8 mouse cellular contexts compared by ENCODE assay signal in the genomic region with DNA sequence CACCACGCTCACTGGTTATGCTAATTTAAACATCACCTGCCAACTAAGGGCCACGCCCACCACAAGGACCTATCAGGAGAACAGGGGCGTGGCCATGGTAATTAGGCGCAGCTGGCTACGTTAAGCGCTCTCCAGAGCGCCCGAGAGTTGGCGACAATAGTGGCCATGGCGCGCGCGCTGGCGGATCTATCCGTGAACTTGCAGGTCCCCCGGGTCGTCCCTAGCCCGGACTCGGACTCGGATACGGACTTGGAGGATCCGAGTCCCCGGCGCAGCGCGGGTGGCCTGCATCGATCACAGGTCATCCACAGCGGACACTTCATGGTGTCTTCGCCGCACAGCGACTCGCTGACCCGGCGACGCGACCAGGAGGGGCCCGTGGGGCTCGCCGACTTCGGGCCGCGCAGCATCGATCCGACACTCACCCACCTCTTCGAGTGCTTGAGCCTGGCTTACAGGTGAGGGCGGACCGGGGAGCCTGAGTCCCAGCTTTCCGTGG. TPM values are rescaled to one million over a fixed set of nuclear protein-coding genes. Genes with fewer than 3 reads are reported as not detected.
A peak's percentile ranks its signal among the peaks of the same experiment; 100 is the strongest.
DNase-seq lines count a peak whose midpoint lies in the region; ATAC-seq lines count a peak whose summit lies in the region.

No protein-coding gene starts in this region.

- H3K4me1 ChIP-seq in forebrain, embryonic 12.5 days, result peaks cover 16% of the 10 kb centered on the region
- H3K4me1 ChIP-seq in heart, embryonic 16.5 days (ENCODE audit: control insufficient read depth, insufficient read depth, low read length), result peaks cover 8% of the 10 kb centered on the region
- peaks cover 16% of the 10 kb centered on the region for H3K4me1 ChIP-seq in liver, embryonic 13.5 days (replicated peaks)
- H3K4me1 ChIP-seq in stomach, embryonic 15.5 days, result peaks cover 16% of the 10 kb centered on the region

- no peaks in the 10 kb centered on the region for H3K9me3 ChIP-seq in forebrain, embryonic 12.5 days
- no peaks in the 10 kb centered on the region for H3K9me3 ChIP-seq in heart, embryonic 16.5 days (replicated peaks; ENCODE audit: control insufficient read depth, low read length)
- no peaks in the 10 kb centered on the region for H3K9me3 ChIP-seq in liver, embryonic 13.5 days (replicated peaks)
- H3K9me3 ChIP-seq in stomach, embryonic 15.5 days, result no peaks in the 10 kb centered on the region

- H3K4me3 ChIP-seq in forebrain, embryonic 12.5 days (replicated peaks), result peak overlapping the region; percentile 49
- H3K4me3 ChIP-seq in heart, embryonic 16.5 days (ENCODE audit: low read length), result peak overlapping the region; percentile 52
- H3K4me3 ChIP-seq in liver, embryonic 13.5 days (replicated peaks), result peak overlapping the region; percentile 59
- H3K4me3 ChIP-seq in stomach, embryonic 15.5 days (replicated peaks), result peak overlapping the region; percentile 51

- H3K36me3 ChIP-seq in forebrain, embryonic 12.5 days (replicated peaks), result no peaks in the 10 kb centered on the region
- no peaks in the 10 kb centered on the region for H3K36me3 ChIP-seq in heart, embryonic 16.5 days (ENCODE audit: control insufficient read depth, insufficient read depth)
- H3K36me3 ChIP-seq in liver, embryonic 13.5 days, result 0 out of 2 replicates have a peak, but pooled peaks cover 2% of the 10 kb centered on the region
- H3K36me3 ChIP-seq in stomach, embryonic 15.5 days, result no peaks in the 10 kb centered on the region

- no peak overlapping the region for H3K27ac ChIP-seq in forebrain, embryonic 12.5 days
- H3K27ac ChIP-seq in heart, embryonic 16.5 days (ENCODE audit: low read length), result no peak overlapping the region
- H3K27ac ChIP-seq in liver, embryonic 13.5 days, result peak overlapping the region; percentile 59
- H3K27ac ChIP-seq in stomach, embryonic 15.5 days, result no peak overlapping the region

- H3K4me2 ChIP-seq in forebrain, embryonic 12.5 days, result peak overlapping the region; percentile 79
- peak overlapping the region; percentile 87 for H3K4me2 ChIP-seq in heart, embryonic 16.5 days (ENCODE audit: low read depth, low read length)
- peak overlapping the region; percentile 70 for H3K4me2 ChIP-seq in liver, embryonic 13.5 days
- H3K4me2 ChIP-seq in stomach, embryonic 15.5 days, result peak overlapping the region; percentile 93

- peak overlapping the region; percentile 49; the same call in 1 of the 2 replicates for H3K9ac ChIP-seq in forebrain, embryonic 12.5 days
- H3K9ac ChIP-seq in heart, embryonic 16.5 days (ENCODE audit: low read length), result peak overlapping the region; percentile 72
- peak overlapping the region; percentile 52 for H3K9ac ChIP-seq in liver, embryonic 13.5 days
- H3K9ac ChIP-seq in stomach, embryonic 15.5 days, result peak overlapping the region; percentile 25; the same call in 1 of the 2 replicates

- DNase-seq in CD4-positive, CD25-positive, alpha-beta regulatory T cell, adult 2 months (ENCODE audit: low read depth, low spot score), result peak; percentile 83
- peak; percentile 87 for DNase-seq in c-Kit-positive CD71-positive TER-119-negative erythroid progenitor cells, embryonic 14.5 days (ENCODE audit: low read depth)
- peak; percentile 94 for DNase-seq in kidney, postnatal 10 days
- peak; percentile 66 for DNase-seq in liver, embryonic 13.5 days
- DNase-seq in neural tube, embryonic 10.5 days (ENCODE audit: extremely low spot score, low spot score), result peak; percentile 88

- H3K27me3 ChIP-seq in forebrain, embryonic 12.5 days, result peaks cover 68% of the 10 kb centered on the region
- peaks cover 22% of the 10 kb centered on the region for H3K27me3 ChIP-seq in heart, embryonic 16.5 days (ENCODE audit: control insufficient read depth, insufficient read depth, low read length)
- peaks cover 65% of the 10 kb centered on the region for H3K27me3 ChIP-seq in liver, embryonic 13.5 days
- H3K27me3 ChIP-seq in stomach, embryonic 15.5 days (replicated peaks), result peaks cover 30% of the 10 kb centered on the region

- under 1% methylated on average over 48 of the region's 48 CpGs for WGBS in forebrain, embryonic 12.5 days
- WGBS in heart, embryonic 16.5 days, result under 1% methylated on average over 48 of the region's 48 CpGs
- under 1% methylated on average over 46 of the region's 48 CpGs for WGBS in liver, embryonic 13.5 days (ENCODE audit: insufficient replicate concordance)
- WGBS in stomach, embryonic 15.5 days, result under 1% methylated on average over 48 of the region's 48 CpGs

- peak; percentile 94 for ATAC-seq in forebrain, embryonic 12.5 days (ENCODE audit: low FRiP score)
- peak; percentile 83 for ATAC-seq in heart, embryonic 16.5 days (replicated peaks; ENCODE audit: extremely low read depth, insufficient read depth, low FRiP score)
- peak; percentile 69 for ATAC-seq in liver, embryonic 13.5 days (ENCODE audit: low read depth)
- peak; percentile 84 for ATAC-seq in stomach, embryonic 15.5 days (ENCODE audit: insufficient read depth, low FRiP score, low read depth)

RNA-seq across cellular contexts. Expression of a gene that starts 17.1 kb away (rescaled TPM):
- polyA plus RNA-seq in forebrain, embryonic 12.5 days (2016; fragmentation: Nextera tagmentation; extraction: Ambion mirVana), result 2.7 and 3.1 TPM in 2 replicates
- polyA plus RNA-seq in heart, embryonic 16.5 days (2015; fragmentation: Nextera tagmentation; extraction: Ambion mirVana), result 2.2 and 2.4 TPM in 2 replicates
- polyA plus RNA-seq in liver, embryonic 13.5 days (2015; fragmentation: Nextera tagmentation; extraction: Ambion mirVana), result 8.5 and 9.5 TPM in 2 replicates
- polyA plus RNA-seq in stomach, embryonic 15.5 days (2015; fragmentation: Nextera tagmentation; extraction: Ambion mirVana), result 5.8 and 7.5 TPM in 2 replicates

RNA-seq across cellular contexts. Expression of a gene that starts 28.7 kb away (rescaled TPM):
- 21.9 and 23.2 TPM in 2 replicates for polyA plus RNA-seq in forebrain, embryonic 12.5 days (2016; fragmentation: Nextera tagmentation; extraction: Ambion mirVana)
- 1.8 and 2.4 TPM in 2 replicates for polyA plus RNA-seq in heart, embryonic 16.5 days (2015; fragmentation: Nextera tagmentation; extraction: Ambion mirVana)
- 0.25 and 0.47 TPM in 2 replicates for polyA plus RNA-seq in liver, embryonic 13.5 days (2015; fragmentation: Nextera tagmentation; extraction: Ambion mirVana)
- polyA plus RNA-seq in stomach, embryonic 15.5 days (2015; fragmentation: Nextera tagmentation; extraction: Ambion mirVana), result 7.3 and 7.6 TPM in 2 replicates

RNA-seq across cellular contexts. Expression of a gene that starts 42.0 kb away (rescaled TPM):
- polyA plus RNA-seq in forebrain, embryonic 12.5 days (2016; fragmentation: Nextera tagmentation; extraction: Ambion mirVana), result 111 and 125 TPM in 2 replicates
- 59.7 and 70.4 TPM in 2 replicates for polyA plus RNA-seq in heart, embryonic 16.5 days (2015; fragmentation: Nextera tagmentation; extraction: Ambion mirVana)
- 82.4 and 92.4 TPM in 2 replicates for polyA plus RNA-seq in liver, embryonic 13.5 days (2015; fragmentation: Nextera tagmentation; extraction: Ambion mirVana)
- 98.6 and 112 TPM in 2 replicates for polyA plus RNA-seq in stomach, embryonic 15.5 days (2015; fragmentation: Nextera tagmentation; extraction: Ambion mirVana)

RNA-seq across cellular contexts. Expression of a gene that starts 42.6 kb away (rescaled TPM):
- 27.5 and 29.6 TPM in 2 replicates for polyA plus RNA-seq in forebrain, embryonic 12.5 days (2016; fragmentation: Nextera tagmentation; extraction: Ambion mirVana)
- polyA plus RNA-seq in heart, embryonic 16.5 days (2015; fragmentation: Nextera tagmentation; extraction: Ambion mirVana), result 18.9 and 20.3 TPM in 2 replicates
- 13.1 and 13.6 TPM in 2 replicates for polyA plus RNA-seq in liver, embryonic 13.5 days (2015; fragmentation: Nextera tagmentation; extraction: Ambion mirVana)
- 20.9 and 27.0 TPM in 2 replicates for polyA plus RNA-seq in stomach, embryonic 15.5 days (2015; fragmentation: Nextera tagmentation; extraction: Ambion mirVana)

RNA-seq across cellular contexts. Expression of a gene that starts 42.8 kb away (rescaled TPM):
- 27.9 TPM in 2 replicates for polyA plus RNA-seq in forebrain, embryonic 12.5 days (2016; fragmentation: Nextera tagmentation; extraction: Ambion mirVana)
- 28.8 and 30.9 TPM in 2 replicates for polyA plus RNA-seq in heart, embryonic 16.5 days (2015; fragmentation: Nextera tagmentation; extraction: Ambion mirVana)
- polyA plus RNA-seq in liver, embryonic 13.5 days (2015; fragmentation: Nextera tagmentation; extraction: Ambion mirVana), result 15.2 and 16.5 TPM in 2 replicates
- 28.9 and 33.5 TPM in 2 replicates for polyA plus RNA-seq in stomach, embryonic 15.5 days (2015; fragmentation: Nextera tagmentation; extraction: Ambion mirVana)
